Mouse (Mus musculus): ENCODE measurements around the gene Phf23. TPM values are rescaled to one million over a fixed set of nuclear protein-coding genes. Genes with fewer than 3 reads are reported as not detected.
"Not testable (repeated sequence)": the region's sequence is repeated elsewhere in the genome, so short reads cannot be mapped to it uniquely, and the experiment has no call there.

Phf23 gene
- polyA plus RNA-seq, 1 experiment from 2014 or later: 36.6 TPM

DNA sequence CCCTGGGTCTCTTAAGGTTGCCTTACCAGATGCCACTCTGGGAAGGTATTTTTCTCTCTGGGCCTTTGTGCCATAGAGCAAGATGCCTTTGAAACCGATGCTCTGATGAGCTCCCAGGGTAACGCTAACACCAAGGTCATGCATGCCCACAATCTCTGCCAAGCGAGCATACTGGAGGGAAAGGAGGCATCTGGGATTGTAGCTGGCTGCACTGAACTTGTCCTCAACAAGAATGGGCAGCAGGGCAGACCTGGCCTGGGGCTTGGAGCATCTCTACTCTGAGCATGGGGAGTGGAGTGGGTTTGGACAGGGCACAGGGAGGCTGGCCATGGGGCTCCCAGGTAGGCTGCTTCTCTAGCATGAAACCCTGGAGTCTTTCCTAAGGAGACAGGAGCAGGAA, 17.8 kb downstream of the Phf23 start:
- Histone ChIP-seq H3K4me1 (replicated peaks; ENCODE audit: control insufficient read depth, insufficient read depth, low read length) (peaks cover 19% of the 10 kb centered on the region), H3K9me3 (ENCODE audit: control insufficient read depth, low read length) (no peaks in the 10 kb centered on the region), H3K36me3 (ENCODE audit: control insufficient read depth, insufficient read depth, low read length) (peaks cover 39% of the 10 kb centered on the region), H3K4me2 (no peak overlapping the region), H3K27ac (ENCODE audit: low read depth, low read length) (no peak overlapping the region), H3K27me3 (replicated peaks; ENCODE audit: control insufficient read depth, insufficient read depth, low read length) (no peaks in the 10 kb centered on the region), H3K4me3 (ENCODE audit: low read depth, low read length) (no peak overlapping the region), H3K9ac (ENCODE audit: low read depth, low read length) (no peak overlapping the region)
- DNase-seq (ENCODE audit: low spot score): no peak
- no peak for ATAC-seq (replicated peaks; ENCODE audit: low FRiP score)
- 88% methylated on average over 3 of the region's 3 CpGs for WGBS

DNA sequence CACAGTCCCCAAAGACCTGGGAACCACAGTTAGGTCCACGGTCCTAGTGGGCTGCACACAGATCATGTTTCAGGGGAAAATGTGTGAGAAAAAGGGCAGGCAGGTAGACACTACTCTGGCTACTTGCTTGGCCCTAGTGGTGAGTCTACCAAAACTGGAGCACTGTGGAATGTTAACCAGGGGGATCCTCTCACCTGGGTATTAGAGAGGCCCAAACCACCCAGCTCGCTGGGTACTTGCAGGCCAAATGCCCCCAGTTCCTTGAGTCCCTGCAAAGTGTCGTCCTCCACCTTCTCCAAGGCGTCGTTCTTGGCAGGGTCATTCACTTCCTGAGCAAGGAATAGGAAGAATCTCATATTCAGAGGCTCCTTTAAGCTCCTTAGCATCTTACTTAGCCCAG, 18.5 kb downstream of the Phf23 start:
- Histone ChIP-seq H3K4me2 (peak overlapping the region; percentile 85), H3K9me3 (ENCODE audit: control insufficient read depth, low read length) (no peaks in the 10 kb centered on the region), H3K9ac (ENCODE audit: low read depth, low read length) (peak overlapping the region; percentile 75), H3K4me1 (replicated peaks; ENCODE audit: control insufficient read depth, insufficient read depth, low read length) (peaks cover 26% of the 10 kb centered on the region), H3K27me3 (replicated peaks; ENCODE audit: control insufficient read depth, insufficient read depth, low read length) (no peaks in the 10 kb centered on the region), H3K4me3 (ENCODE audit: low read depth, low read length) (peak overlapping the region; percentile 62; the same call in 1 of the 2 replicates), H3K27ac (ENCODE audit: low read depth, low read length) (no peak overlapping the region), H3K36me3 (ENCODE audit: control insufficient read depth, insufficient read depth, low read length) (peaks cover 37% of the 10 kb centered on the region)
- no peak for DNase-seq (ENCODE audit: low spot score)
- WGBS: 60% methylated on average over 5 of the region's 5 CpGs
- no peak for ATAC-seq (replicated peaks; ENCODE audit: low FRiP score)

GRCm38 (mm10) chr11:70014880-70015558, 19.4 kb downstream of the Phf23 start, which contains the start of gene Acadvl:
Gene Acadvl (minus strand): TSS chr11:70015411.
- Histone ChIP-seq H3K27me3 (replicated peaks; ENCODE audit: control insufficient read depth, insufficient read depth, low read length) (no peaks in the 10 kb centered on the region), H3K9me3 (ENCODE audit: control insufficient read depth, low read length) (no peaks in the 10 kb centered on the region), H3K36me3 (ENCODE audit: control insufficient read depth, insufficient read depth, low read length) (peaks cover 31% of the 10 kb centered on the region), H3K27ac (ENCODE audit: low read depth, low read length) (peak within 1 kb of the TSS; percentile 62), H3K4me1 (replicated peaks; ENCODE audit: control insufficient read depth, insufficient read depth, low read length) (peaks cover 35% of the 10 kb centered on the region), H3K4me3 (ENCODE audit: low read depth, low read length) (peak within 1 kb of the TSS; percentile 62), H3K9ac (ENCODE audit: low read depth, low read length) (peak within 1 kb of the TSS; percentile 75), H3K4me2 (peak within 1 kb of the TSS; percentile 85)
- DNase-seq (ENCODE audit: low spot score): peak; percentile 87
- peak; percentile 86 for ATAC-seq (replicated peaks; ENCODE audit: low FRiP score)
- under 1% methylated on average over 35 of the region's 35 CpGs for WGBS

GRCm38 (mm10) chr11:70015677-70016076, 20.1 kb downstream of the Phf23 start:
- no peak for ATAC-seq (replicated peaks; ENCODE audit: low FRiP score)
- Histone ChIP-seq H3K4me3 (ENCODE audit: low read depth, low read length) (peak overlapping the region; percentile 62), H3K27ac (ENCODE audit: low read depth, low read length) (no peak overlapping the region), H3K4me1 (replicated peaks; ENCODE audit: control insufficient read depth, insufficient read depth, low read length) (peaks cover 42% of the 10 kb centered on the region), H3K9ac (ENCODE audit: low read depth, low read length) (no peak overlapping the region), H3K36me3 (ENCODE audit: control insufficient read depth, insufficient read depth, low read length) (peaks cover 26% of the 10 kb centered on the region), H3K9me3 (ENCODE audit: control insufficient read depth, low read length) (no peaks in the 10 kb centered on the region), H3K4me2 (peak overlapping the region; percentile 85), H3K27me3 (replicated peaks; ENCODE audit: control insufficient read depth, insufficient read depth, low read length) (no peaks in the 10 kb centered on the region)
- no peak for DNase-seq (ENCODE audit: low spot score)
- 65% methylated on average over 6 of the region's 6 CpGs for WGBS

- H3K4me1 ChIP-seq (replicated peaks; ENCODE audit: control insufficient read depth, insufficient read depth, low read length): peaks cover 42% of the 10 kb centered on the region
- not testable (repeated sequence) for H3K27me3 ChIP-seq (replicated peaks; ENCODE audit: control insufficient read depth, insufficient read depth, low read length); H3K27ac ChIP-seq (ENCODE audit: low read depth, low read length)
Observed at GRCm38 (mm10) chr11:70016177-70016576, 20.6 kb downstream of the Phf23 start.

GRCm38 (mm10) chr11:70016669-70017068, 21.1 kb downstream of the Phf23 start, which contains the start of gene Dlg4:
Gene Dlg4 (plus strand): TSS chr11:70016942.
- peak within 1 kb of the TSS; percentile 85 for H3K4me2 ChIP-seq
- no peak for DNase-seq (ENCODE audit: low spot score)
- H3K27ac ChIP-seq (ENCODE audit: low read depth, low read length): peak within 1 kb of the TSS; percentile 19; the same call in 1 of the 2 replicates
- H3K4me1 ChIP-seq (replicated peaks; ENCODE audit: control insufficient read depth, insufficient read depth, low read length): peaks cover 42% of the 10 kb centered on the region
- ATAC-seq (replicated peaks; ENCODE audit: low FRiP score): no peak
- no peaks in the 10 kb centered on the region for H3K27me3 ChIP-seq (replicated peaks; ENCODE audit: control insufficient read depth, insufficient read depth, low read length)
- H3K9ac ChIP-seq (ENCODE audit: low read depth, low read length): peak within 1 kb of the TSS; percentile 71; the same call in 1 of the 2 replicates
- peaks cover 17% of the 10 kb centered on the region for H3K36me3 ChIP-seq (ENCODE audit: control insufficient read depth, insufficient read depth, low read length)
- H3K4me3 ChIP-seq (ENCODE audit: low read depth, low read length): peak within 1 kb of the TSS; percentile 67
- H3K9me3 ChIP-seq (ENCODE audit: control insufficient read depth, low read length): no peaks in the 10 kb centered on the region
- WGBS: 63% methylated on average over 3 of the region's 3 CpGs

More at GRCm38 (mm10) chr11:70016177-70016576, 20.6 kb downstream of the Phf23 start:
- 76% methylated on average over 2 of the region's 2 CpGs for WGBS
- not testable (repeated sequence) for H3K9ac ChIP-seq (ENCODE audit: low read depth, low read length); ATAC-seq (replicated peaks; ENCODE audit: low FRiP score); DNase-seq (ENCODE audit: low spot score); H3K9me3 ChIP-seq (ENCODE audit: control insufficient read depth, low read length); H3K4me2 ChIP-seq; H3K4me3 ChIP-seq (ENCODE audit: low read depth, low read length)
- peaks cover 21% of the 10 kb centered on the region for H3K36me3 ChIP-seq (ENCODE audit: control insufficient read depth, insufficient read depth, low read length)

DNA sequence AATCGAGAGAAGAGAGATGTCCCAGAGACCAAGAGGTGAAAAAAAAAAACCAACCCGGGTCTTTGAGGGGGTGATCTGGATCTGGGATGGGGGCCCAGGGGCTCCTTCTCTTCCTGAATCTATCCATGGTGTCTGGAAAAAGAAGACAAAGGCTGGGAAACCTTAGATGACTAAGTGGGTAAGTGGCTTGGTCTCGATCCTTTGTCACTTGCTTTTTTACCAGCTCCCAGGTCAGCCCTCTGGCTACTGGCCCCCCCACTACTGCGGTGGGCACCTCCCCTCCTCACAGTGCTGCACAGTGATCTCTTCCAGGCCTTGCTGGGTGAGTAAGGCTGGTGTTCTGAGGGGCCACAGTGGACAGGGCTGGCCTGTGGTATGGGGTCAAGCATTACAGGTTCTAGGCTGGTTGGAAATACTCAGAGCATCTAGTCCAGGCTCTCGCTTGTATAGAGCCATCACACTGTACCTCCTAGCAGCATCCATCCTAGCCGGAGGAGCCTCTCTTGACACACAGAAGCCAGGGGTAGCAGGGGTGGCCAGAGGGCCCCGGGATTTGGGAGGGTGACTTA, 21.7 kb downstream of the Phf23 start:
- Histone ChIP-seq H3K36me3 (ENCODE audit: control insufficient read depth, insufficient read depth, low read length) (peaks cover 11% of the 10 kb centered on the region), H3K4me1 (replicated peaks; ENCODE audit: control insufficient read depth, insufficient read depth, low read length) (peaks cover 46% of the 10 kb centered on the region), H3K9ac (ENCODE audit: low read depth, low read length) (no peak overlapping the region), H3K27me3 (replicated peaks; ENCODE audit: control insufficient read depth, insufficient read depth, low read length) (no peaks in the 10 kb centered on the region), H3K9me3 (ENCODE audit: control insufficient read depth, low read length) (no peaks in the 10 kb centered on the region), H3K27ac (ENCODE audit: low read depth, low read length) (peak overlapping the region; percentile 19; the same call in 1 of the 2 replicates), H3K4me3 (ENCODE audit: low read depth, low read length) (peak overlapping the region; percentile 12; the same call in 1 of the 2 replicates), H3K4me2 (peak overlapping the region; percentile 81)
- WGBS: 51% methylated on average over 7 of the region's 7 CpGs
- ATAC-seq (replicated peaks; ENCODE audit: low FRiP score) (no peak), DNase-seq (ENCODE audit: low spot score) (no peak)

GRCm38 (mm10) chr11:70018131-70018990, 22.8 kb downstream of the Phf23 start:
- H3K27ac ChIP-seq (ENCODE audit: low read depth, low read length): peak overlapping the region; percentile 73
- ATAC-seq (replicated peaks; ENCODE audit: low FRiP score): no peak
- no peaks in the 10 kb centered on the region for H3K27me3 ChIP-seq (replicated peaks; ENCODE audit: control insufficient read depth, insufficient read depth, low read length)
- peak overlapping the region; percentile 71 for H3K9ac ChIP-seq (ENCODE audit: low read depth, low read length)
- H3K36me3 ChIP-seq (ENCODE audit: control insufficient read depth, insufficient read depth, low read length): peaks cover 3% of the 10 kb centered on the region; the same call in 1 of the 2 replicates
- 2% methylated on average over 23 of the region's 25 CpGs for WGBS
- no peak for DNase-seq (ENCODE audit: low spot score)
- H3K4me1 ChIP-seq (replicated peaks; ENCODE audit: control insufficient read depth, insufficient read depth, low read length): peaks cover 48% of the 10 kb centered on the region
- no peaks in the 10 kb centered on the region for H3K9me3 ChIP-seq (ENCODE audit: control insufficient read depth, low read length)
- H3K4me3 ChIP-seq (ENCODE audit: low read depth, low read length): peak overlapping the region; percentile 67
- H3K4me2 ChIP-seq: peak overlapping the region; percentile 81

Measured in liver, embryonic 11.5 days (tissue).